Mouse (Mus musculus): ENCODE results near the gene St7. TPM values are rescaled to one million over a fixed set of nuclear protein-coding genes. Genes with fewer than 3 reads are reported as not detected.

St7 gene
- polyA plus RNA-seq, 1 experiment: 22.8 TPM

GRCm38 (mm10) chr6:17828382-17828781 lies 135.6 kb downstream of the St7 start:
- Histone ChIP-seq H3K27ac (ENCODE audit: insufficient read depth, low read length) (no peak overlapping the region), H3K4me1 (ENCODE audit: control insufficient read depth, insufficient read depth, low read length) (peaks cover 5% of the 10 kb centered on the region), H3K4me3 (ENCODE audit: insufficient read depth, low read length) (no peak overlapping the region)
- TF ChIP-seq CTCF (IDR thresholded peaks at IDR 0.05; ENCODE audit: extremely low read depth, insufficient read depth, low read length) (no peak), POLR2A (IDR thresholded peaks at IDR 0.05; ENCODE audit: extremely low read depth, insufficient read depth, low read length) (no peak)

GRCm38 (mm10) chr6:17829981-17830380 lies 137.2 kb downstream of the St7 start:
- Histone ChIP-seq H3K4me1 (ENCODE audit: control insufficient read depth, insufficient read depth, low read length) (peaks cover 5% of the 10 kb centered on the region), H3K4me3 (ENCODE audit: insufficient read depth, low read length) (no peak overlapping the region), H3K27ac (ENCODE audit: insufficient read depth, low read length) (no peak overlapping the region)
- TF ChIP-seq CTCF (IDR thresholded peaks at IDR 0.05; ENCODE audit: extremely low read depth, insufficient read depth, low read length) (no peak), POLR2A (IDR thresholded peaks at IDR 0.05; ENCODE audit: extremely low read depth, insufficient read depth, low read length) (no peak)

GRCm38 (mm10) chr6:17834493-17834892 lies 141.8 kb downstream of the St7 start:
- TF ChIP-seq CTCF (IDR thresholded peaks at IDR 0.05; ENCODE audit: extremely low read depth, insufficient read depth, low read length) (peak; percentile 74), POLR2A (IDR thresholded peaks at IDR 0.05; ENCODE audit: extremely low read depth, insufficient read depth, low read length) (no peak)
- Histone ChIP-seq H3K27ac (ENCODE audit: insufficient read depth, low read length) (no peak overlapping the region), H3K4me1 (ENCODE audit: control insufficient read depth, insufficient read depth, low read length) (no peaks in the 10 kb centered on the region), H3K4me3 (ENCODE audit: insufficient read depth, low read length) (no peak overlapping the region)

GRCm38 (mm10) chr6:17835693-17836092 lies 143.0 kb downstream of the St7 start:
- Histone ChIP-seq H3K4me1 (ENCODE audit: control insufficient read depth, insufficient read depth, low read length) (no peaks in the 10 kb centered on the region; the same call in 1 of the 2 replicates), H3K27ac (ENCODE audit: insufficient read depth, low read length) (no peak overlapping the region), H3K4me3 (ENCODE audit: insufficient read depth, low read length) (no peak overlapping the region)
- TF ChIP-seq POLR2A (IDR thresholded peaks at IDR 0.05; ENCODE audit: extremely low read depth, insufficient read depth, low read length) (no peak), CTCF (IDR thresholded peaks at IDR 0.05; ENCODE audit: extremely low read depth, insufficient read depth, low read length) (no peak)

- Histone ChIP-seq H3K27ac (ENCODE audit: insufficient read depth, low read length) (no peak overlapping the region), H3K4me1 (ENCODE audit: control insufficient read depth, insufficient read depth, low read length) (no peaks in the 10 kb centered on the region; the same call in 1 of the 2 replicates), H3K4me3 (ENCODE audit: insufficient read depth, low read length) (no peak overlapping the region)
- TF ChIP-seq CTCF (IDR thresholded peaks at IDR 0.05; ENCODE audit: extremely low read depth, insufficient read depth, low read length) (no peak), POLR2A (IDR thresholded peaks at IDR 0.05; ENCODE audit: extremely low read depth, insufficient read depth, low read length) (no peak)
Observed at GRCm38 (mm10) chr6:17837676-17838075, 144.9 kb downstream of the St7 start.

GRCm38 (mm10) chr6:17840431-17840830 lies 147.7 kb downstream of the St7 start:
- H3K4me3 ChIP-seq (ENCODE audit: insufficient read depth, low read length): no peak overlapping the region
- TF ChIP-seq CTCF (IDR thresholded peaks at IDR 0.05; ENCODE audit: extremely low read depth, insufficient read depth, low read length) (no peak), POLR2A (IDR thresholded peaks at IDR 0.05; ENCODE audit: extremely low read depth, insufficient read depth, low read length) (no peak)
- H3K27ac ChIP-seq (ENCODE audit: insufficient read depth, low read length): no peak overlapping the region
- no peaks in the 10 kb centered on the region; the same call in 1 of the 2 replicates for H3K4me1 ChIP-seq (ENCODE audit: control insufficient read depth, insufficient read depth, low read length)

GRCm38 (mm10) chr6:17842759-17843158 lies 150.0 kb downstream of the St7 start:
- Histone ChIP-seq H3K27ac (ENCODE audit: insufficient read depth, low read length) (no peak overlapping the region), H3K4me1 (ENCODE audit: control insufficient read depth, insufficient read depth, low read length) (no peaks in the 10 kb centered on the region; the same call in 1 of the 2 replicates), H3K4me3 (ENCODE audit: insufficient read depth, low read length) (no peak overlapping the region)
- TF ChIP-seq CTCF (IDR thresholded peaks at IDR 0.05; ENCODE audit: extremely low read depth, insufficient read depth, low read length): 0 out of 2 replicates have a peak, but pooled peaks have one; percentile 7
- TF ChIP-seq POLR2A (IDR thresholded peaks at IDR 0.05; ENCODE audit: extremely low read depth, insufficient read depth, low read length): no peak

- TF ChIP-seq CTCF (IDR thresholded peaks at IDR 0.05; ENCODE audit: extremely low read depth, insufficient read depth, low read length) (no peak), POLR2A (IDR thresholded peaks at IDR 0.05; ENCODE audit: extremely low read depth, insufficient read depth, low read length) (no peak)
Observed at GRCm38 (mm10) chr6:17851316-17851715, 158.6 kb downstream of the St7 start.

GRCm38 (mm10) chr6:17853587-17854274 lies 161.0 kb downstream of the St7 start:
- no peaks in the 10 kb centered on the region for H3K4me1 ChIP-seq (ENCODE audit: control insufficient read depth, insufficient read depth, low read length)
- TF ChIP-seq POLR2A (IDR thresholded peaks at IDR 0.05; ENCODE audit: extremely low read depth, insufficient read depth, low read length) (no peak), CTCF (IDR thresholded peaks at IDR 0.05; ENCODE audit: extremely low read depth, insufficient read depth, low read length) (no peak)
- no peak overlapping the region for H3K27ac ChIP-seq (ENCODE audit: insufficient read depth, low read length)
- no peak overlapping the region for H3K4me3 ChIP-seq (ENCODE audit: insufficient read depth, low read length)

More at GRCm38 (mm10) chr6:17851316-17851715, 158.6 kb downstream of the St7 start:
- H3K4me1 ChIP-seq (ENCODE audit: control insufficient read depth, insufficient read depth, low read length): no peaks in the 10 kb centered on the region
- no peak overlapping the region for H3K27ac ChIP-seq (ENCODE audit: insufficient read depth, low read length)
- no peak overlapping the region for H3K4me3 ChIP-seq (ENCODE audit: insufficient read depth, low read length)

GRCm38 (mm10) chr6:17855616-17856015 lies 162.9 kb downstream of the St7 start:
- TF ChIP-seq CTCF (IDR thresholded peaks at IDR 0.05; ENCODE audit: extremely low read depth, insufficient read depth, low read length): no peak
- H3K4me3 ChIP-seq (ENCODE audit: insufficient read depth, low read length): no peak overlapping the region
- H3K4me1 ChIP-seq (ENCODE audit: control insufficient read depth, insufficient read depth, low read length): peaks cover 1% of the 10 kb centered on the region; the same call in 1 of the 2 replicates
- no peak overlapping the region for H3K27ac ChIP-seq (ENCODE audit: insufficient read depth, low read length)
